Mouse (Mus musculus): ENCODE results near the gene Spdl1. TPM values are rescaled to one million over a fixed set of nuclear protein-coding genes. Genes with fewer than 3 reads are reported as not detected.

Gene Spdl1
- polyA plus RNA-seq, 1 experiment from 2014 or later, result 12.4 TPM

Other genes starting within 250 kb of the Spdl1 start
- gene Dock2, start 49.7 kb downstream of the Spdl1 start, polyA plus RNA-seq (2015; fragmentation: Nextera tagmentation; extraction: Ambion mirVana), result 0.93 and 4.1 TPM in 2 replicates